Mouse (Mus musculus): Measurements from ENCODE around the gene Ankrd55. TPM values are rescaled to one million over a fixed set of nuclear protein-coding genes. Genes with fewer than 3 reads are reported as not detected.
"Not testable (repeated sequence)": the region's sequence is repeated elsewhere in the genome, so short reads cannot be mapped to it uniquely, and the experiment has no call there.

The Ankrd55 gene
- polyA plus RNA-seq, 1 experiment from 2014 or later, result 1.2 TPM

GRCm38 (mm10) chr13:112303429-112303828 lies 15.2 kb downstream of the Ankrd55 start:
- no peaks in the 10 kb centered on the region for H3K4me1 ChIP-seq
- H3K27me3 ChIP-seq (ENCODE audit: low read depth, poor library complexity, severe bottlenecking), result no peaks in the 10 kb centered on the region
- H3K27ac ChIP-seq (replicated peaks), result no peak overlapping the region
- H3K4me3 ChIP-seq, result no peak overlapping the region
- 91% methylated on average over 2 of the region's 2 CpGs for WGBS
- no peak for DNase-seq (ENCODE audit: low spot score)
- no peaks in the 10 kb centered on the region for H3K9me3 ChIP-seq (replicated peaks)
- H3K36me3 ChIP-seq, result no peaks in the 10 kb centered on the region

DNA sequence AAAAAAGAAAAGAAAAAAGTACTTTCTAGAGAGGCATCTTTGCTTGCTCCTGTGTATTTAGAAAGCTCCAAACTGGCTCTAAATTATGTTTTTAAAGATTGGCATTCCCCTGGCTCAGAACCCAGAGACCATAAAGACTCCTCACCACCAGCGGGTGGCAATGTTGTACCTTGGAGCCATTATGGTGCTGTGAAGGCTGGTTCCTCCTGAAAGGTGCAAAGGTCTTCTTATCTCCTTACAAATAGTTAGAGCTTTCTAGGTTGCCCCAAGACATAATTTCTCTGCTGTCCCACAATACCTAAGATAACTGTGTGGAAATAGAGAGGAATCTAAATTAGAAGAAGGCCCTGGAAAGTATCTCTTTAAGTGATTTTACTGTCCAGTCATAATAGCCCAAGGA lies 20.4 kb downstream of the Ankrd55 start:
- Histone ChIP-seq H3K4me3 (no peak overlapping the region), H3K36me3 (no peaks in the 10 kb centered on the region), H3K27ac (replicated peaks) (no peak overlapping the region), H3K9me3 (replicated peaks) (no peaks in the 10 kb centered on the region), H3K27me3 (ENCODE audit: low read depth, poor library complexity, severe bottlenecking) (no peaks in the 10 kb centered on the region), H3K4me1 (no peaks in the 10 kb centered on the region)
- 23% methylated on average over 1 of the region's 1 CpGs for WGBS
- peak; percentile 25 for DNase-seq (ENCODE audit: low spot score)

GRCm38 (mm10) chr13:112311611-112312010 lies 23.4 kb downstream of the Ankrd55 start:
- H3K36me3 ChIP-seq, H3K4me3 ChIP-seq: not testable (repeated sequence)

DNA sequence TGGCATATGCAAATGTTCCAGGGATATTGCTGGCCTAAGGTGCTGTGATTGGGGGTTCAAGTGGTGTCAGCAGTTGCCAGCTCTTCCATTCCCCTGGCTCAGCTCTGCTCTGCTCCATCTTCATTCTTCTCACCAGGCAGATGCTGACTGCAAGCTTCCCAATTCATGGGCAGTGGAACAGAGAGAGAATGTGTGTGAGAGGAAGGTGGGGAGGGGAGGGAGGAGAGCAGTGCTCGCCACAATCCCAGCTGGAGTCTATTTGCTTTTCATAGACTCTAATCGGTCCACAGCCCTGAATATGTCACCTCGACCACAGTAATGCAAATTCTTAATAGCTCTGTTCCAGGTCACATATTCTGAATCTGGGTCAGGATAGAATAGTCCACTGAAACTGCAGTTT lies 27.2 kb downstream of the Ankrd55 start:
- peaks cover 7% of the 10 kb centered on the region; the same call in 1 of the 2 replicates for H3K27me3 ChIP-seq (ENCODE audit: low read depth, poor library complexity, severe bottlenecking)
- no peaks in the 10 kb centered on the region for H3K9me3 ChIP-seq (replicated peaks)
- WGBS, result 20% methylated on average over 3 of the region's 3 CpGs
- H3K4me3 ChIP-seq, result no peak overlapping the region
- no peak for DNase-seq (ENCODE audit: low spot score)
- H3K36me3 ChIP-seq, result no peaks in the 10 kb centered on the region
- H3K27ac ChIP-seq (replicated peaks), result no peak overlapping the region
- peaks cover 7% of the 10 kb centered on the region for H3K4me1 ChIP-seq

More at GRCm38 (mm10) chr13:112311611-112312010, 23.4 kb downstream of the Ankrd55 start:
- WGBS, result 89% methylated on average over 3 of the region's 3 CpGs
- H3K9me3 ChIP-seq (replicated peaks); DNase-seq (ENCODE audit: low spot score); H3K4me1 ChIP-seq; H3K27me3 ChIP-seq (ENCODE audit: low read depth, poor library complexity, severe bottlenecking); H3K27ac ChIP-seq (replicated peaks): not testable (repeated sequence)

- Histone ChIP-seq H3K4me1 (peaks cover 7% of the 10 kb centered on the region), H3K36me3 (no peaks in the 10 kb centered on the region), H3K27ac (replicated peaks) (no peak overlapping the region), H3K9me3 (replicated peaks) (no peaks in the 10 kb centered on the region), H3K27me3 (ENCODE audit: low read depth, poor library complexity, severe bottlenecking) (peaks cover 7% of the 10 kb centered on the region; the same call in 1 of the 2 replicates), H3K4me3 (no peak overlapping the region)
- DNase-seq (ENCODE audit: low spot score), result no peak
- WGBS, result 85% methylated on average over 11 of the region's 11 CpGs
Measured at GRCm38 (mm10) chr13:112316622-112317482, 28.6 kb downstream of the Ankrd55 start.

DNA sequence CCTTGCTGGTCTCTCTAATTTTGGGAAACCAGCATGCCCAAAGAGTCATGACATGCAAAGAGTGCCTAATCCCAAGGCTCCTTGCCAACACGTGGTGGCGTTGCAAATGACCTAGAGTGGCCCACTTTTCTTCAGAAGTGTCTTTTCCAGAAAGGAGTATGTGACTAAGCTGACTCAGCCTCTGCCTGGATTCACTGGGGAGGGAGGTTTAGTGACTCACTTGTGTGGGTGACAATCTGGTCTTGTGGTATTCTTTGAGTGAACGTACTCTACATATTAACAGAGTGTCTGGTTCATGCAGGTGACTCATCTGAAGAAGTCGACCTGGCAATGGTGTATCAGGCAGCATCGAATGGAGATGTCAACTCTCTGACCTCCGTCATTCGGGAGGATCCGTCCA lies 29.9 kb downstream of the Ankrd55 start:
- H3K4me3 ChIP-seq, result no peak overlapping the region
- WGBS, result 91% methylated on average over 8 of the region's 8 CpGs
- no peak overlapping the region for H3K27ac ChIP-seq (replicated peaks)
- H3K9me3 ChIP-seq (replicated peaks), result no peaks in the 10 kb centered on the region
- DNase-seq (ENCODE audit: low spot score), result no peak
- peaks cover 7% of the 10 kb centered on the region; the same call in 1 of the 2 replicates for H3K27me3 ChIP-seq (ENCODE audit: low read depth, poor library complexity, severe bottlenecking)
- no peaks in the 10 kb centered on the region for H3K36me3 ChIP-seq
- peaks cover 7% of the 10 kb centered on the region for H3K4me1 ChIP-seq

DNA sequence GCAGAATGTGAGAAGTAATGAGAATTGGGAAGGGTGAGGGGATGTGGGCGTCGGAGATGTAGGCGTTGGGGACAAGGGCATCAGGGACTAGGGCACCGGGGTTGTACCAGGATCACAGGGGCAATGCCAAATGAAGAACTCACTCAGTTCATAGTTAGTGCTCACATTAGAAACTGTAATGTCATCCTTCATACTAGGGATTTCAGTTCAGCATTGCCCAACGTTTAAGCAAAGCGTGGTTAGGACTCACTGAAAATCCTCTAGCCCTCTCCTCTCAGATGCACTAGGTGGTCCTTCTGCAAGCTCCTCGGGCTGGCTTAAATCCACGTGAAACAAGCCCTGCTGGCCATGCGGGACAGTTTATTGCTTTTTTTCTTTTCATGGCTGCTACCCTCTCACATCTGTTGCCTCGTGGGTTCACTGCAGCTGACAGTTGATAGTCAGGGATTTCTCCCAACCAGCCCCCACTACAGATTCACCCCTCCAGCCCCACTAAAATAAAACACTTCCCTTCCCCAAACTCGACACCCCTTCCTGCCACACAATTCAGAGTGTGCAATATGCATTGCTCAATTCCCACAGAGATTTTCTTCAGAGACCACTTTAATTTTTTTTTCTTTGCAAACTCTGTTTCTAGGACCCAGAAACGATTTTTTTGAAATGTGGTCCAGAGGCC lies 35.5 kb downstream of the Ankrd55 start:
- no peaks in the 10 kb centered on the region for H3K36me3 ChIP-seq
- H3K9me3 ChIP-seq (replicated peaks), result no peaks in the 10 kb centered on the region
- no peak overlapping the region for H3K4me3 ChIP-seq
- H3K27me3 ChIP-seq (ENCODE audit: low read depth, poor library complexity, severe bottlenecking), result no peaks in the 10 kb centered on the region
- no peaks in the 10 kb centered on the region for H3K4me1 ChIP-seq
- H3K27ac ChIP-seq (replicated peaks), result no peak overlapping the region
- WGBS, result 80% methylated on average over 12 of the region's 12 CpGs
- no peak for DNase-seq (ENCODE audit: low spot score)

DNA sequence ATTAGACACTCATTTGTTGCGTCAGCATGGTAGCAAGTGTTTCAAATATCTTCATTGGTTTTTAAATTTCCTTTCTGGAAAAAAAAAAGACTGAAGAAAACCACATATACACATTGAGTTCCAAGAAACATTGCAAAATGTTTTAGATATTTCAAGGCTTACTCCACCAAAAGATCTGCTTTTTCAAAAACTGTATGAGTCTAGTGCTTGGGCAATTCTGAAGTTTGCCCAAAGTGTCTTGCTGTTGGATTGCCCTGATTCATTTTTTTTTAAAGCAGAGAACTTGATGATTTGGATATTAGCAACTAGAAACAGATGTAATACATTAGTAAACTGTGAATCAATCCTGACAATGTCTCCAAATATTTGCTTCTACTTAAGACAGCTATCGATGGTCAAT lies 36.9 kb downstream of the Ankrd55 start:
- Histone ChIP-seq H3K27me3 (ENCODE audit: low read depth, poor library complexity, severe bottlenecking) (no peaks in the 10 kb centered on the region), H3K4me3 (no peak overlapping the region), H3K36me3 (no peaks in the 10 kb centered on the region), H3K27ac (replicated peaks) (no peak overlapping the region), H3K4me1 (0 out of 2 replicates have a peak, but pooled peaks cover under 1% of the 10 kb centered on the region), H3K9me3 (replicated peaks) (no peaks in the 10 kb centered on the region)
- WGBS, result 92% methylated on average over 2 of the region's 2 CpGs
- DNase-seq (ENCODE audit: low spot score), result no peak

DNA sequence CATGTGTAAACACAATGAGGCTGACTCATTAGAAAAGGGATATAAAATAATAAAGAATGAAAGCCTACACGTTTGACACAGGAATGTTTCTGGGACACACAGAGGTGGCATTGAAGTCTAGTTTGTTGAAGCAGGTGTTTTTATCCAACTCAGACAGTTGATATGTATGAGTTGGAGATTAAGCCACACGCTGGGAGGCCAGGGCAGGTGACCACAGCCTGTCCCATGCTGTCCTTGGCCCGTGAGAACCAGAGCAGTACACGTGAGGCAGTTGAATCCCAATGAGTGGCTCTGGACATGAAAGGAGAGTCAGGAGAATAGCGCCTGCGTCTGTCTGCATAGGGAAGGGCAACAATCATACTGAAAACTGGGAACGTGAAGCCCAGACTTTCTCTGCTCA lies 38.2 kb downstream of the Ankrd55 start:
- DNase-seq (ENCODE audit: low spot score), result no peak
- no peaks in the 10 kb centered on the region for H3K27me3 ChIP-seq (ENCODE audit: low read depth, poor library complexity, severe bottlenecking)
- 86% methylated on average over 7 of the region's 7 CpGs for WGBS
- H3K27ac ChIP-seq (replicated peaks), result no peak overlapping the region
- H3K9me3 ChIP-seq (replicated peaks), result no peaks in the 10 kb centered on the region
- no peaks in the 10 kb centered on the region for H3K36me3 ChIP-seq
- peaks cover 13% of the 10 kb centered on the region for H3K4me1 ChIP-seq
- no peak overlapping the region for H3K4me3 ChIP-seq

- H3K27me3 ChIP-seq (ENCODE audit: low read depth, poor library complexity, severe bottlenecking), result no peaks in the 10 kb centered on the region
- DNase-seq (ENCODE audit: low spot score), result no peak
- no peaks in the 10 kb centered on the region for H3K36me3 ChIP-seq
- peaks cover 19% of the 10 kb centered on the region for H3K4me1 ChIP-seq
- WGBS, result 88% methylated on average over 5 of the region's 5 CpGs
- no peak overlapping the region for H3K27ac ChIP-seq (replicated peaks)
- no peaks in the 10 kb centered on the region for H3K9me3 ChIP-seq (replicated peaks)
- H3K4me3 ChIP-seq, result no peak overlapping the region
Measured at GRCm38 (mm10) chr13:112326977-112327376, 38.7 kb downstream of the Ankrd55 start.

GRCm38 (mm10) chr13:112327511-112327910 lies 39.3 kb downstream of the Ankrd55 start:
- Histone ChIP-seq H3K4me1 (peaks cover 24% of the 10 kb centered on the region), H3K27ac (replicated peaks) (no peak overlapping the region), H3K36me3 (no peaks in the 10 kb centered on the region), H3K4me3 (no peak overlapping the region), H3K9me3 (replicated peaks) (no peaks in the 10 kb centered on the region), H3K27me3 (ENCODE audit: low read depth, poor library complexity, severe bottlenecking) (no peaks in the 10 kb centered on the region)
- no peak for DNase-seq (ENCODE audit: low spot score)
- 85% methylated on average over 4 of the region's 4 CpGs for WGBS

GRCm38 (mm10) chr13:112330257-112330656 lies 42.0 kb downstream of the Ankrd55 start:
- H3K4me1 ChIP-seq, result peaks cover 43% of the 10 kb centered on the region
- no peak overlapping the region for H3K27ac ChIP-seq (replicated peaks)
- WGBS, result 95% methylated on average over 6 of the region's 6 CpGs

More at GRCm38 (mm10) chr13:112330257-112330656, 42.0 kb downstream of the Ankrd55 start:
- Histone ChIP-seq H3K36me3 (no peaks in the 10 kb centered on the region), H3K4me3 (no peak overlapping the region), H3K9me3 (replicated peaks) (no peaks in the 10 kb centered on the region), H3K27me3 (ENCODE audit: low read depth, poor library complexity, severe bottlenecking) (no peaks in the 10 kb centered on the region)
- DNase-seq (ENCODE audit: low spot score), result no peak

Measured in midbrain, embryonic 10.5 days (tissue).